Mouse (Mus musculus) lung, postnatal 14 days (tissue): ENCODE results near the gene Kcnh2.
A peak's percentile ranks its signal among the peaks of the same experiment; 100 is the strongest.

ENCODE experiments used
- DNase-seq: peaks from one replicate; pipeline ENCODE4 v3.0.0; 2021

The Kcnh2 gene

DNA sequence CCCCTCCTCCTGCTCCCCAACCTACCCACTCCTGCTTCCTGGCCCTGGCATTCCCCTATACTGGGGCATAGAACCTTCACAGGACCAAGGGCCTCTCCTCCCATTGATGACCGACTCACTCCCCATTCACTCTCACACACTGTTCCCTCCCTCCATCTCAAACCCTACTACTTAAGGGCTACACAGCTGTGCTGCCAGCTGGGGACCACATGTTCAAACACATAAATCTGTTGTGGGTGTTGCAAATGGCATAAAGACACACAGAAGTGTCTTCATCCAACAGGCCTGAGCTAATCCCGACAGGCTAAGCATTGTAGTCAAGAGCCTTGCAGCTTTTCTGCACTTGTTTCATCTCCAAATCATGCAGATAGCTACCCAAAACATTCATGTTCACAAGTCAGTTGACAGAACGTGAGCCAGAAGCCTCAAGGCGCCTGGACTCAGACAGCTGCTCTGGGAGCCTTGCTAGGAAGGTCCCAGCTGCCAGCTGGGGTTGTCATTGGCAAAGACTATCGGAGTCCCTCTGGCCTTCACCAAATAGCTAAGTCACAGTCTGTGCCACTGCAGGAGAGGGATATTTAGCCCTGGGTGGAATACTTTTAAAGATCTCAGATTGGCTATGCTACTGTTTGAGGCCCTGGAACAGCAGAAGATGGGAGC, 44.2 kb downstream of the Kcnh2 start:
- no peak for DNase-seq

DNA sequence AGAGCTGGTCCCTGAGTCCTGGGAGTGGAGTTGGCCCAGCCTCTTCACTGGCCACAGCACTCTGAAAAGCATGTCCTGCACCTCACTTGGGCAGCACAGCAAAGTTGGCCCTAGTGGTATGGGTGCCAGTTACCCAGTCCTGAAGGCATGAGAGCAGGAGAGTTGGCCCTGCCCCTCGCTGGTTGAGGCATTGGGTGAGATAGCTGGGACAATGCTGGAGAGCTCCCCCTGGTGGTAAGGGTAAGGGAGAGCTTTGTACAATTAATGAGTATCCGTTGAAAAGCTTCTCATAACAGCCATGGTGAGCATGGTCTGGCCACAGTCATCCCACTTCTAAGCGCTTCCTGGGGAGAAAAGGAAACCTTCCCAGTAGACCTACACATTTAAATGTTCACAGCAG, 48.2 kb downstream of the Kcnh2 start:
- peak; percentile 25 for DNase-seq

DNA sequence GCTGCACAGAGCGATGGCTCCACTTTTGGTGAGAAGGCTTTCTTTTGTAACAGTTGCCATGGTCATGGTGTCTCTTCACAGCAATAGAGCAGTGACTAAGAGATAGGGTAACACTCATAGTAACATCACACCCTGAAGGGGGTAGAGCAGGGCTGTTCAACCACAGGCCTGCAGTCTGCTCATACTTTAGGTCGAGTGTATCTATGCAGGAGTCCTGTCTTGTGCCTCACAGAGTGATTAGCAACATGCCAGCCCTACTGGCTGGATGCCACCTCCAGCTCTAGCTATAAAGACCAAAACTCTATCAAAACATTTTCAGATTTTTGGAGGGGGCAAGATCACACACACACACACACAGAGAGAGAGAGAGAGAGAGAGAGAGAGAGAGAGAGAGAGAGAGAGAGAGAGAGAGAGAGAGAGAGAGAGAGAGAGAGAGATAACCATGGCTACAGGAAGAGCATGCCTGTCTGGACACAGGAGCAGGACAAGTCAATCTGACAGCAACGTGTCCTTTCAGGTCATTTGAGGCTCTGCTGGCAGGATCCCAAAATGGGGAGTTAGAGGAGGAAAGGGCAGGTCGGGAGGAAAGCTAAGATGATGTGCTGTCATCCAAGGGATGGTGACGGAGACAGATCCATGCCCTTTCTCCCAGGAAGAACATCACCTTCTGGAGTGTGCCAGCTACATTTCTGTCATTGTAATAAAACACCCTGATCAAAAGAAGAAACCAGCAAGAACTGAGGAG, 51.4 kb downstream of the Kcnh2 start:
- DNase-seq = no peak

DNA sequence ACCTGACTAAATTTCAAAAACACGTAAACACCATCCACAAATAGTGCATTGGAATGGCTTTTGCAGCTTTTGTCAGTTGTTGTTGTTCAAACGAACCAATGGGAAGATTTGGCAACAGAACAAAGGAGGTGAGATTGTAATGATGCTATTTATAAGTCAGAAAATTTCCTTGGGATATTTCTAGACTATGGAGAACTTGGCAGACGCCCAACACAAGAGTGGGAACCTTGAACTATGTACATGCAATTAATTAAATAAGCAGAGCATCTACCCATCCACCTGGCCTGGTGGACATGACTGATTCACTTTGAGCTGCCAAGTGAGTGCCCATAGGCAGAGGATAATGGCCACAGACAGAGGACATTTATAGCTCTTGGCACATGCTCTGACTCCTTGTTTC, 59.5 kb downstream of the Kcnh2 start:
- no peak for DNase-seq

DNA sequence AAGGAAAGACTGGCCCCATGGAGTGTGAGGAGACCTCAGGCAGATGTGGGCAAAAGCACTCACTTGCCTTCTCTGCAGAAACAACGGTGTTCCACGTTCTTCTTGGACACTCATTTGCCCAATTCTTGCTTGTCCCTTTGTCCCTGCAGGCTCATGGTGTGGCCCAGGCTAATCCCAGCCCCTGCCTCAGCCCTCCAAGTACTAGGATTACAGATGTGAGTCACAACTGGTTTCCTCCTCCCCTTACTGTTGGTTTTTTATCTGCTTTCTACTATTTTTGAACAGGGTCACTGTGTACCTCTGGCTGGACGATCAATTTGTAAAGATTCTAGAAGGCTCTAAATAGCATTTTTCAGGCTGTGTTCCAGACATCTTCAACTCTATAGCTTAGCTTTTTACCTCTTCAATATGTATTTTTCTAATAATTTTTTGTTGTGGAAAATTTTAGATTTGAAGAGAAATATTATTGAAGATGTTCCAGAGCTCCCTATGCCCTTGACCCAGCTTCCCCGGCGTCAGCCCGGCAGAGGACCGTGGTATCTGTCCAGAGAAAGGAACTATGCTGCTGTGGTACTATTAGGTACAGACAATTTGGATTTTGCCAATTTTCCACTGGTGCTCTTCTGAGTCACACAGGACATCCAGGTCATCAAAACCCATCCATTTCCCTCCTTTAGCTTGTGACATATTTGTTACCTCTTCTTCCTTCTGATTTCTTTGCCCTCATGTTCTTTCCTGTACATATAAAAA, 65.0 kb downstream of the Kcnh2 start:
- no peak for DNase-seq

DNA sequence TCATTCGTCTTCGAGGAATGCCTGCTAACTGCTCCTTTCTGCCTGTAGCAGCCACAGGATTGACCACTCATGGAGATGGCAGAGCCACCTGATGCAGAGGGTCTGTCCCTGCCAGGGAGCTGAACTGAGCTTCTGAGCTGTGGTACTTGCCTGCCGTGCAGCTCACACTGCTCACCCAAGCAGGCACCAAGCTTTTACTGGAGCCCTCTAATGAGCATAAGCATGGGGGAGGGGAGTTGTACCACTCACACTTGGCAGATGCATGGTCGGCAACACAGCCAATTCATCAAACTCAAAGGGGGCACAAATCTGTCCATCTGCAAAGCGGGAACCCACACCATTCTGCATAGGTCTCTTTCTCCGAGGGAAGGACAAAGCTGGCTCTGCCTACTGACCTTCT, 67.3 kb downstream of the Kcnh2 start:
- no peak for DNase-seq

DNA sequence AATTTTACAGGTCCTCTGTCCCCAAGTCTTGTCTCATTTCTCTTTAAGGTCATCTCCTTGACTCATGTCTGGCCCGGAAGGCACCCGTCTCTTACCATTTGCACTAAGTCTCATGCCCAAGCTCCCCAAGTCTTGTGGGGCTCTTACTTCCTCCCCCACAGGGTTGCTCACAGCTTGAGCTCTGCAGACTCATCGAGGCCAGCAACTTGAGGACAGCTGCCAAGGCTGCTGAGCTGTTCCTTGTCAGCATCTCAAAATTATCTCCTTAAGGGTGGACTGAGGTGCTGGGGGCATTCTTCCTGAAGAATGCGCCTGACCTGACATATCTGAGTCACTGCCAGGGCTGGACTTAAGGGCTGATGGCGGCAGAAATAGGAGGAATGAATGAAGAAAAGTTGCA, 68.2 kb downstream of the Kcnh2 start:
- no peak for DNase-seq

DNA sequence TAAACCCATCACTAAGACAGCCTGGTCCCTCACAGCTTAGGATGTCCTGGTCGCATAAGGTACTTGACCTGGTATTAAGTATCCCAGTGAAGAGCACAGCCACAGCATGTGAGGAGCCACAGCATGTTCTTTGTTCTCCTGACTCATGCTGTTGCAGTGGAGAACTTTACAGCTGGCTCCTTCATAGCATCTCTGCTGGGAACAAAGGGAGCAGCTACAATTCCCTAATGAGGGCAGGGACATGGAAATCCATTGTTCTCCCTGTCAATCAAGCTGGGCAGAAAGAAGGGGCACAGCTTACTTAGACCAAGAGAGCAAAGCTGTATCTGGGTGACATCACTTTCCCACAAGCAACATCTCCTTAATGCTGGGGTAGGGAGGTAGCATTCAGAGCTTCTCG, 70.9 kb downstream of the Kcnh2 start:
- no peak for DNase-seq

DNA sequence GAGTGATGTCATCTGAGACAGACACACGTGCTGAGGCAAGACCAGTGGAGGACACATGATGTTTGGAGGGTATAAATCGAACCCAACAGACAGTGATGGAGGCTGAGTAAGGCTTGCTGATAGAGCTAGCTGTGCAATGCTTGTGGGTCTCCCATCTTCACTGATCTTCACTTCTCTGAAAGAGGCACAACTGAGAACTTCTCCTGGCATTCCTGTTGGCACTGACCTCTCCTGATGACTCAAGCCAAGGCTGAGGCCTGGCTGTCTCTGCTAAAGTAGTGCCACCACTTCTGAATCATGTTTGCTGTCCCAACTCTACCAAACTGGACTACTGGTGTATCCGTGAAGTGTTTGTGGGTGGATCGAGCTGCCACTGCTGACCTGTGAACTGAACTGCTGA, 71.9 kb downstream of the Kcnh2 start:
- no peak for DNase-seq

DNA sequence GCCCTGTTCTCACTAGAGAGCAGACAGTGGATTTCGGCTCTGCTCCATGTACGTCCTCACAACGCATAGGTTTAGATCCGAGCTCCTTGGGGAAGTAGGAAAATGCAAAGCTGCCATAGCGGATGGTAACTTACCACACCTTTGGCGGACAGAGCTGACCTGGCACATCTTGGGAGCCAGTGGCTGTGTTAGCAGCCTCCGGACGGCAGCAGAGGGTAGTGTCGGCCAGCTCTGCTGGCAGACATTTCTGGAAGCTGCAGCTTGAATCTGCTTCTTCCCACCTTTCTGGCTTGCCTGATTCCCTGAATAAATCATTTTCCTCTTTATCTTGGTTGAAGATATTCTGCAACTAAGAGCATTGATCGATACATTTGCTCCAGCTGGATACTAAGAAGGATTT, 73.2 kb downstream of the Kcnh2 start:
- no peak for DNase-seq

DNA sequence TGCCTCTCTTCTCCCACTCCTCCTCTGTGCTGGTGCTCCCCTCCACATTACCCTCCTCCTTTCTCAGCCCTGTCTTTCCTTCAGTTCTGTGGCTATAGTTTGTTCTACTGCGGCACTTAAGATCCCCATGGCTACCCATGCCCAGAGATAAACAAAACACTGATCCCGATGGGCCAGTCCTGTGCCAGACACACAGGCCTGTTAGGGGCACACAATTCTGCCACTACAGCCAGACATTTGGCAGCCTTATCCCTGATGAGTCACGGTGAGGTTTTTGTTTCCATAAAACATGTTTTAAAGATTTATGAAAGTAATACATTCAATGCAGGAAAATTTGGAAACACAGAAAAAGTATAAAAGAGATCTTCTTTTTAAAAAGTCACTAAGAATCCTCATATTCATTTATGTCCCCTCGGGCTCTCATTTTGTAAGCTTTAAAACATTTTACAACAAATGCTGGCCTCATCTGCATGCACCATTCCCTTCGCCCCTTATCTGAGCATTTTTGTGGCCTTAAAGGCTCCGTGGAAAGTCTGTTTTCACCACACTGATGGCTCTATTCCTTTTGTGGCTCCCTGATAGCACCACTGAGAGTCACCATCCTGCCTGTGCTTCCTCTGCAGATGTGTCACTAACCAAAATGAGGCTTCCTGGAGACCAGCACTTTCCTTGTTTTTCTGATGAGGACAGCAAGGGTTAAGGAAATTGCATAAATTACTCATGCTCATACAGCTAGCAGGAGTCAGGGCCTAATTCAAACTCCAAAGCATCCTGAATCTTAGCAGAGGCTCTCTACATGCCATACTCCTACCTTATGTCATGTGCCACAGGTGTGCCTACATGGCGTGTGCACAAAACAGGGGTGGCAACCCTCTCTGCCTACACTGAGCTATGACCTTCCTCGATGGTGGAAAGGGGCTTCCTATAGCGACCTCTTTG, 77.5 kb downstream of the Kcnh2 start:
- no peak for DNase-seq

DNA sequence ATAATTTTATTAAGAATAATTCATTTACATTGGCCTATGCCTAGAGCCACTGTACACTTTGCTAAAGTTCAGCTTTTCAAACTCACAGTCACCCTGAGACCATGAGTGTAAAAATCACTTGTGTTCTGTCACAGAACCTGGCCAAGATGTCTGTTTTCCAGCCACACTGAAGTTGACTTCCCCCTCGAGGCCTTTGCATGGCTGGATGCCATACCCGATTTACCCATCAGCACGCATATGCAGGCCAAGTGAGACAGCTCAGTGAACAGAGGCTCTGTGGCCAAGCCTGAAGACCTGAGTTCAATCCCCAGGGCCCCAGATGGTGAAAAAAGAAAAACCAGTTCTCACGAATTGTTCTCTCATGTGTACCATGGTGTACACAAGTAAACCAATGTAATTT, 80.5 kb downstream of the Kcnh2 start:
- no peak for DNase-seq
